Mouse (Mus musculus): Measurements from ENCODE around the gene Miip. TPM values are rescaled to one million over a fixed set of nuclear protein-coding genes. Genes with fewer than 3 reads are reported as not detected.

The Miip gene
- polyA plus RNA-seq, 1 experiment, result 26.8 TPM

GRCm38 (mm10) chr4:147896411-147896810 lies 27.8 kb upstream of the Miip start:
- no peak for TF ChIP-seq CTCF (IDR thresholded peaks at IDR 0.05; ENCODE audit: borderline replicate concordance, insufficient read depth, low read length)
- no peaks in the 10 kb centered on the region for H3K4me1 ChIP-seq (ENCODE audit: control insufficient read depth, insufficient read depth, low read length)
- H3K4me3 ChIP-seq (ENCODE audit: insufficient read depth, low read length), result no peak overlapping the region
- no peak overlapping the region for H3K27ac ChIP-seq (ENCODE audit: insufficient read depth, low read length)

GRCm38 (mm10) chr4:147895815-147896330 lies 27.3 kb upstream of the Miip start:
- no peak for TF ChIP-seq CTCF (IDR thresholded peaks at IDR 0.05; ENCODE audit: borderline replicate concordance, insufficient read depth, low read length)
- no peak for TF ChIP-seq POLR2A (IDR thresholded peaks at IDR 0.05; ENCODE audit: low read depth, low read length)
- Histone ChIP-seq H3K4me3 (ENCODE audit: insufficient read depth, low read length) (no peak overlapping the region), H3K4me1 (ENCODE audit: control insufficient read depth, insufficient read depth, low read length) (no peaks in the 10 kb centered on the region), H3K27ac (ENCODE audit: insufficient read depth, low read length) (no peak overlapping the region)

GRCm38 (mm10) chr4:147890341-147890740 lies 21.7 kb upstream of the Miip start:
- TF ChIP-seq CTCF (IDR thresholded peaks at IDR 0.05; ENCODE audit: borderline replicate concordance, insufficient read depth, low read length), result no peak
- TF ChIP-seq POLR2A (IDR thresholded peaks at IDR 0.05; ENCODE audit: low read depth, low read length), result no peak
- no peaks in the 10 kb centered on the region for H3K4me1 ChIP-seq (ENCODE audit: control insufficient read depth, insufficient read depth, low read length)
- no peak overlapping the region for H3K27ac ChIP-seq (ENCODE audit: insufficient read depth, low read length)

GRCm38 (mm10) chr4:147888237-147888636 lies 19.6 kb upstream of the Miip start:
- H3K4me1 ChIP-seq (ENCODE audit: control insufficient read depth, insufficient read depth, low read length), result no peaks in the 10 kb centered on the region
- no peak overlapping the region for H3K27ac ChIP-seq (ENCODE audit: insufficient read depth, low read length)
- no peak overlapping the region for H3K4me3 ChIP-seq (ENCODE audit: insufficient read depth, low read length)
- TF ChIP-seq POLR2A (IDR thresholded peaks at IDR 0.05; ENCODE audit: low read depth, low read length), result no peak
- TF ChIP-seq CTCF (IDR thresholded peaks at IDR 0.05; ENCODE audit: borderline replicate concordance, insufficient read depth, low read length), result no peak

More at GRCm38 (mm10) chr4:147890341-147890740, 21.7 kb upstream of the Miip start:
- H3K4me3 ChIP-seq (ENCODE audit: insufficient read depth, low read length), result no peak overlapping the region

- TF ChIP-seq CTCF (IDR thresholded peaks at IDR 0.05; ENCODE audit: borderline replicate concordance, insufficient read depth, low read length), result no peak
- no peak for TF ChIP-seq POLR2A (IDR thresholded peaks at IDR 0.05; ENCODE audit: low read depth, low read length)
- Histone ChIP-seq H3K27ac (ENCODE audit: insufficient read depth, low read length) (no peak overlapping the region), H3K4me1 (ENCODE audit: control insufficient read depth, insufficient read depth, low read length) (no peaks in the 10 kb centered on the region), H3K4me3 (ENCODE audit: insufficient read depth, low read length) (no peak overlapping the region)
These were observed 18.7 kb upstream of the Miip start for GRCm38 (mm10) chr4:147887277-147887676.

- no peak for TF ChIP-seq CTCF (IDR thresholded peaks at IDR 0.05; ENCODE audit: borderline replicate concordance, insufficient read depth, low read length)
- TF ChIP-seq POLR2A (IDR thresholded peaks at IDR 0.05; ENCODE audit: low read depth, low read length), result no peak
These were observed 17.5 kb upstream of the Miip start for GRCm38 (mm10) chr4:147886158-147886557.

GRCm38 (mm10) chr4:147884138-147884537 lies 15.5 kb upstream of the Miip start:
- H3K27ac ChIP-seq (ENCODE audit: insufficient read depth, low read length), result no peak overlapping the region
- TF ChIP-seq CTCF (IDR thresholded peaks at IDR 0.05; ENCODE audit: borderline replicate concordance, insufficient read depth, low read length), result no peak
- TF ChIP-seq POLR2A (IDR thresholded peaks at IDR 0.05; ENCODE audit: low read depth, low read length), result no peak
- peaks cover 6% of the 10 kb centered on the region; the same call in 1 of the 2 replicates for H3K4me1 ChIP-seq (ENCODE audit: control insufficient read depth, insufficient read depth, low read length)
- H3K4me3 ChIP-seq (ENCODE audit: insufficient read depth, low read length), result no peak overlapping the region

More at GRCm38 (mm10) chr4:147886158-147886557, 17.5 kb upstream of the Miip start:
- no peak overlapping the region for H3K4me3 ChIP-seq (ENCODE audit: insufficient read depth, low read length)
- H3K4me1 ChIP-seq (ENCODE audit: control insufficient read depth, insufficient read depth, low read length), result no peaks in the 10 kb centered on the region
- H3K27ac ChIP-seq (ENCODE audit: insufficient read depth, low read length), result no peak overlapping the region

GRCm38 (mm10) chr4:147883041-147883440 lies 14.4 kb upstream of the Miip start:
- no peak overlapping the region for H3K4me3 ChIP-seq (ENCODE audit: insufficient read depth, low read length)
- H3K4me1 ChIP-seq (ENCODE audit: control insufficient read depth, insufficient read depth, low read length), result peaks cover 6% of the 10 kb centered on the region; the same call in 1 of the 2 replicates
- no peak overlapping the region for H3K27ac ChIP-seq (ENCODE audit: insufficient read depth, low read length)
- no peak for TF ChIP-seq POLR2A (IDR thresholded peaks at IDR 0.05; ENCODE audit: low read depth, low read length)
- TF ChIP-seq CTCF (IDR thresholded peaks at IDR 0.05; ENCODE audit: borderline replicate concordance, insufficient read depth, low read length), result no peak

- H3K4me1 ChIP-seq (ENCODE audit: control insufficient read depth, insufficient read depth, low read length), result peaks cover 6% of the 10 kb centered on the region; the same call in 1 of the 2 replicates
- H3K27ac ChIP-seq (ENCODE audit: insufficient read depth, low read length), result no peak overlapping the region
- TF ChIP-seq CTCF (IDR thresholded peaks at IDR 0.05; ENCODE audit: borderline replicate concordance, insufficient read depth, low read length), result no peak
- no peak for TF ChIP-seq POLR2A (IDR thresholded peaks at IDR 0.05; ENCODE audit: low read depth, low read length)
- H3K4me3 ChIP-seq (ENCODE audit: insufficient read depth, low read length), result no peak overlapping the region
These were observed 13.2 kb upstream of the Miip start for GRCm38 (mm10) chr4:147881792-147882191.

- TF ChIP-seq POLR2A (IDR thresholded peaks at IDR 0.05; ENCODE audit: low read depth, low read length), result no peak
- TF ChIP-seq CTCF (IDR thresholded peaks at IDR 0.05; ENCODE audit: borderline replicate concordance, insufficient read depth, low read length), result no peak
- Histone ChIP-seq H3K4me3 (ENCODE audit: insufficient read depth, low read length) (no peak overlapping the region), H3K4me1 (ENCODE audit: control insufficient read depth, insufficient read depth, low read length) (peaks cover 6% of the 10 kb centered on the region; the same call in 1 of the 2 replicates), H3K27ac (ENCODE audit: insufficient read depth, low read length) (no peak overlapping the region)
These were observed 11.2 kb upstream of the Miip start for GRCm38 (mm10) chr4:147879865-147880264.
